Mouse (Mus musculus) ZHBTc4 (cell line): ENCODE data around the gene Mboat1.

Experiments used
- DNase-seq: peaks from one replicate; pipeline ENCODE4 v3.0.0-alpha.2; 2011; ENCODE audit warnings: low read depth, low spot score

Gene Mboat1

DNA sequence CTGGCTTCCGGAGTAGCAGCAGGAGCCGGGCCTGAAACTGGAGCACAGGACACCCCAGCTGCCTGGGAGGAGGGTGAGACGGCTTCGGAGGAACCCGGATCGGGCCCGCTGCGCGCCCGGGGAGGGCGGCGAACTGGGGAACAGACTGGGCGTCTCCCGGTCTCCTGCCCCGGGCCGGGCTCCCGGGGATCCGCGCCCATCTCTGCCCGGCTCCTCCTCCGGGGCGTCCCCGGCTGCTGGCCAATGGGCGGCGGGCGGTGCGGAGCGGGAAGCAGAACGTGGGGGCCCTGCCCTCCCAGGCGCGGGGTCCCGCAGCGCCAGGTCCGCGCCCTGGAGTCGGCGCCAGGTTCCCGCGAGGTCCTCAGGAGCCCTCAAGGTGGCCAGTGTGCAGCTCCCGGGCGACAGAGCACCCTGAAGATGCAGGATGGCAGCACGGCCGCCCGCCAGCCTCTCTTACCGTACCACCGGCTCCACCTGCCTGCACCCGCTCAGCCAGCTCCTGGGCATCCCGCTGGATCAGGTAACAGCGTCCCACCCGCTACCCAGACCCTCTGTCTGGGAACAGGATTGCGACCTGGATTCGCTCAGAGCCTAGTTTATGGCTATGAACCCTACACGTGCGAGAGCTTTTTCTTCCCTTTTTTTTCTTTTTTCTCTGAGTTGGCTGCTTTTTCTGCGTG lies at the start of gene Mboat1:
Gene Mboat1, plus strand, starts transcription at position 247 of the 680 bp plus-strand sequence.
- DNase-seq: peak; percentile 68

DNA sequence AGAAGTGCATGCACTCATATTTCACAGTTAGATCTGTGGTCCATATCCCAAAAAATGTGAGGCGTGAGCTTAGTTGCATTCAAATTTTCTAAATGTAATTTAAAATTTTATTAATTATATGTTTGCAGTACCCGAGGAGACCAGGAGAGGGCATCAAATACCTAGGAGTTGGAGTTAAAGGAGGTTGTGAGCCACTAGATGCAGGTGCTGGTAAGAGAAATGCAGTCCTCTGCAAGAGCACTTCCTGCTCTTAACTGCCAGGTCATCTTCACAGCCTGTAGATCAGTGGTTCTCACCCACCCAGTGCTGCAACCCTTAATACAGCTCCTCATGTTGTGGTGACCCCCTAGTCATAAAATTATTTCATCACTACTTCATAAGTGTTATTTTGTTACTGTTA lies 43.2 kb upstream of the Mboat1 start:
- peak; percentile 30 for DNase-seq

DNA sequence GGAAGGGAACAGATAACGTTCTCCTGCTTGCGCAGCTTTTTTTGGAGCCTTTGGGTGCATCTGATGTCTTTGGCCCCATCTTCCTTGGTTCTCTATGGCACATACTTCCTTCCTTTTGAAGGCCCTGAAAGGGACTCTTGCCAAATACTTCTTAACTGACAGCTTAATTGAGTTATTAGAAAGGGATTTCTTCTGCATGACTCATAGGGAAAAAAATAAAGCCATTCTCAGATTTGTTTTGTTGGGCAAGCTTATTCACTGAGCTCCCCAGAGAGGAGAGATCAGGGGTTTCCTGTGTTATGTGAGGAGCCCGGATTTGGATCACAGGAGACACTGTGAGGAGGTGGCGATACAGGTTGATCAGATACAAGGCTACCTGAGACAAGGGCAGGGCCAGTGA lies 40.4 kb upstream of the Mboat1 start:
- no peak for DNase-seq

DNA sequence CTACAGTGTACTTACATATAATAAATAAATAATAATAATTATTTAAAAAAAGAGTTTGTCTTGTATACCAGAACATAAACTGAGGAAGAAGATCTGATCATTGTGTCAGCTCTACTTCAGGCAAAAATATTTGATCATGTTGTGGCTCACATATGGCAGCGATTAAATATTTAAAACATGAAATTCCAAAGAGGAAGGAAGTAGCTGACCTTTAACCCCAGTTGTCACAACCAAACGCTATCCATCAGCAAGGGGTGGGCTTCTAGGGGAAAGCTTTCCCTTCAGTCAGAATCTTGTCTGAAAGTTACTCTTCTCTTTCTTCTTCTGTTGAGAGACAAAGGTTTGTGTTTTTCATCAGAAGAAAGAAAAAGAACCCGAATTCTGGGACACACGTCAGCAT lies 39.8 kb upstream of the Mboat1 start:
- no peak for DNase-seq

DNA sequence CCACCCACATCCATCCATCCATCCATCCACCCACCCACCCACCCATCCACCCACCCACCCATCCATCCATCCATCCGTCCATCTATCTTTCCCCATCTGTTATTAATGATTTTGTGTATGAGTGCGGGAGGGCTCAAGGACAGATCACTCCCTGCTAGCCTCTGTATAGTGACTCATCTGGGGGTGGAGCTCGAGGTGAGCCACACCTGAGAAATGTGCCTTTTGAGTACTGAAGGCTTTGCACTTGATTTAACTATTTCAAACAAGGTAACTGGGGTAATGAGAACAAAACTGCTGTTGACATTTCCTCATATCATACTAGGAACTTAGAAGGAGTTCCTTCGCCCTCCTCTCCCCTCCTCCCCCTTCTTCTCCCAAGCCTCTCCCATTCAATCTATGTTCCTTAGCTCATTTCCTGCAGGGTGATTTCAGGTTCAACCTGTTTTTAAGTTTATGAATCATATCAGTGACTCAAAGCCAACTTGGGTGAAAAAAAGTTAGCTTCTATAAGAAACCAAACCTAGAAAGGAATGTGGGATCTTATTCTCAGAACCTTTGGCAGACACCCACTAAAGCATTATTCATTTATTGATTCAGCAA lies 27.2 kb upstream of the Mboat1 start:
- no peak for DNase-seq

DNA sequence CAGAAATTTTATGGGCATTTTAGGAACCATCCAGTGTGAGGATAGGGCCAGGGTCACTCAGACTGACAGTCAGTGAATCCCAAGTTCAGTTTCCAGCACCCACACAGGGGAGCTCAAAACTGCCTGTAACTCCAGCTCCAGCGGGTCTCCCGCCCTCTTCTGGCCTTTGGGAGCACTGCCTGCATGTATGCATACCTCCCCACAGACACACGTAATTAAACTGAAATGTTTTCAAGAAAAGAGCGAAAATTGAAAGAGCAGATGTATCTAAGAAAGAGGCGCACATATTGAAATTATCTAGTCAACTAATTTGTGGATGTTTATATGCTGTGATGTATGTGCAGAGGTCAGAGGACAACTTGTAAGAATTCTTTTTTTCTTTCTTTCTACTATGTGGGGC lies 20.5 kb upstream of the Mboat1 start:
- peak; percentile 35 for DNase-seq

DNA sequence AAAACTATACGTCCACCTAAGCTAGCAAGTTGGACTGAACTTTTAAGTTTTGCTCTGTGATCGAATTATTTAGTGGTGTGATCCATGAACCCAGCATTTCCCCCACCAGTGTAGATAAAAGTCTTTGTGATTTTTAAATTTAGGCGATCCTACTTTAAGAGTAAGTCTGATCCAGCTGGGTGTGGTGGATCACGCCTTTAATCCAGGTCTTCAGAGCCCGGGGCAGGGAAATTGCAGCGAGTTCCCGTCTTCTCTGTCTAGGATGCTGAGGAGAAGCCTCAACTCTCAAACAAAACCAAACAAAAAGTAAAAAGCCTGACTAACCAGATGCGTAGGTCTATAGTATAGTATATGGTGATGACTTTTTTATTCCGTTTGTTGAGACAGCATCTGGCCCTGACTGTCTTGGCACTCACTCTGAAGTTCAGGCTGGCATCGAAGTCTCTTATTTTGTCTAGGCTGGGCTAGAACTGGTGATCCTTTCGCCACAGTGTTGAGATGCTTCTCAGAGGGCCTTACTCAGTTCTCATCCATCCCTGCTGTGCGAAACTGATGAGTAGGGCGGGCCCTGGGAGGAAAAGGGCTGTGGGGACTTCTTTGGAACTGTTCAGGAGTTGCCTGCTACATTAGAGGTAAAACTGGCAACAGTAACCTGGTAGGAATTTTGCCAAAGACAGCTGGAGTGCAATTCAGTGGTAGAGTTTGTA lies 787 bp downstream of the Mboat1 start:
- peak; percentile 17 for DNase-seq

DNA sequence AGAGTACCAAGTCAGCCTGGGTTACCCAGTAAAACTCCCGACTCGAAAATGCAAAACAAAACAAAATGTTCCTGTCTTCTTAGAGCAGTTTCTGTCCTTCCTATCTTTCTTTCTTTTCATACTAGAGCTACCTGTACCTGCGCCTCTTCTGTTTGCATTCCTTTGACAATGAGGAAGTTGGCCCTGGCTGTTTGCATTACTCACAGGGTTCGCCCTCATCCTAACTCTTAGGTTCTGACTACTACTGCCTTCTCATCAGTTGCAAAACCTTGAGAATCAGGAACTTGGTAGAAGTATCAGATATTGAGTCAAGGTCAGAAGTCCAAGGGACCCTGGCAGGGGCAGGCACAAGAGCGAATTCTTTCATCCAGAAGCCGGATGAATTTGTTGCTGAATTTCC lies 1.7 kb downstream of the Mboat1 start:
- DNase-seq: no peak

DNA sequence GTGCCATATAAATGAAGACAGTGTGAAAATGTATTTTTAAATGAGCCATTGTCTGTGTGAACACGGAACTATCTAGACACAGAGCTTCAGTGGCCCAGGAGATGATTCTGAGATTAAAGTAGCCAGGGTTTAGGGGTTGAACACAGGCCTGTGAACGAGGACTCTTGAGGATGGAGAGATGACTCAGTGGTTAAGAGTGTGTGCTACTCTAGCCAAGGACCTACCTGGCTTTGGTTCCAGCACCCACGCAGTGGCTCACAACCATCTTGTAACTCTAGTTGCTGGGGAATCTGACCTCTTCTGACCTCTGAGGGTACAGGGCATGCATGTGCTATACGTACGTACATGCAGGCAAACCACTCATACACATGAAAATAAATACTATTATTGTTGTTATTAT lies 3.9 kb downstream of the Mboat1 start:
- no peak for DNase-seq

DNA sequence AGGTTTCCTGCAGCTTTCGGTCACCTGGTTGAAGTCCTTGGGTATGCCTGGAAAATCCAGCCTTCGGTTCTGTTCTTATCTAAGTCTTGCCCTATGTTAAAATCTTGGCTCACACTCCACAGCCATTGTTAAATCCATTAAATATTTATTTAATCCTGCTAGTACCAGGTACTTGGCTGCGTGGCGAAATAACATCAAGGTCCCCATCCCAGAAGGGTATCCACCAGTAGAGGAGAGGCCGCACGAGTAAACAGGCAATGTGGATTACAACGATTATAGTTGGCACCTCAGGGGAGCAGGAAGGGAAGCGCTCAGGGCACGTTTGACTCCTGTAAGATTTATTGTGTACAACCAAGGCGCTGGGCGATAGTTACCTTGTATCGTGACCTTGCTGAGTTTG lies 4.4 kb downstream of the Mboat1 start:
- no peak for DNase-seq

DNA sequence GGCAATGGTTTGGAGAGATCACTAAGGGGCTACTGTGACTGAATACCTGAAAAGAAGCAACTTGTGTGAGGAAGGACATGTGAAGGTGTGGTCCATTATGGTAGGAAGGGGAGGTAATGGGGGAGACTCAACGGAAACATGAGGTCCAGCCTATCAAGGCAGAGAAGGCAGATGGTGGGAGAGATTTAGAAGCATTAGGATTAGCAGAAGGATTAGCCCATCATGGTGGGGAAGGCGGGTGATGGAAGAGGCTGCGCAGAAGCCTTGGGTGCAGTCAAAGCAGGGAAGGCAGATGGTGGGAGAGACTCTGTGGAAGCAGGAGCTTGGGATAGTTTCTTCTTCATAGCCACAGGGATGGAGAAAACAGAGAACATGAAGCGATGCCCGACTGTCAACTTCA lies 5.7 kb downstream of the Mboat1 start:
- DNase-seq: no peak

DNA sequence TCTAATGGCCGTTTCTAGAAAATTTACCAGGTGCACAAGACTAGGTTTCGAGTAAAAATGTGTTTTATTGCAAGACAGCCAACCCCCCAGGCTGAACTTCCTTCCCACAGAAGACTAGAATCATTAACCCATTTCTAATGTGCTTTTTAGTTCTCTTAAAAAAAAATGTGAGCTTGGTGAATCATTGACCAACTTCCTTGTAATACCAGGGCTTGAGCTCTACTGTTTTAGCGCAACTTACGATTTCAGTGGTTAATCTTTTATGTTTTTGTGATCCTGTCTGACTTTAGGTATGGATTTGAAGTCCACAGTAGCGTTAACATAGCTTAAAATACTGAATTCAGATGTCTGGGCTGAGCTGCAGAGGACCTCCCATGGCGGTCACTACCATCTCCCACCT lies 10.2 kb downstream of the Mboat1 start:
- DNase-seq: no peak

DNA sequence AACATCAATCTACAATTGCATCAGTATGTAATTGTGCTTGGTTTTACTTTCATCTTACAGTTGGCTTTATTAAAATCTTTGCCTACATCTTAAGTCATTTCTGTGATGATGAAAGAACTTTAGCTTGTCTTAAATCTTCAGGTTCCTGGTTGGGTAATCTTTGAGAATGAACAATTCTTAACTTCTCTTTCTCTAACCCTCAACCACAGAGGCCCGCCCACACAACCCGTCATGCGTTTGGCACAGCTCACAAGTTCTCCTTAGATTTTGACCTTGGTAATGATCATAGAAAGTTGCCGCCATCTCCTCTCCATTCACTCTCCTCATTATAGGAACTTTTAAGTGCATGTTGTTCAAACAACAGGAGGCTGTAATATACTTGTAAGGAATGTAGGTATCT lies 18.0 kb downstream of the Mboat1 start:
- no peak for DNase-seq

DNA sequence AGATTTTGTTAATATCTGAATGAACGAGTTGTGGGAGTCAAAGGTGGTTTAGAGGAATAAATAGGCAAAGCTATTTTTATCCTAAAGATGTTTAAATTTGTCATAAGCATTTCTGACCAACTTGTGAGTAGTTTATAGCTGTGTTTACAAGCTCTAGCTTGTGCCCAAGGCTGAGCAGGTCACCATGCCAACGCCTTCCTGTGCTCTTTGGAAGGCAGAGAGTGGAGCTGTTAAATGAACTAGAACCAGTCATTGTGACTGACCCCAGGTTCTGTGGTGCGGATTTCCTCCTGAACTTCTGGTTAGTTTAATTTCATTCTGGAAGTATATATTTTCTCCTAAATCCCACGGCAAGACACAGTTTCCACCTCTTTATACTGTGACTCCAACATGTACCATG lies 23.3 kb downstream of the Mboat1 start:
- DNase-seq: no peak

DNA sequence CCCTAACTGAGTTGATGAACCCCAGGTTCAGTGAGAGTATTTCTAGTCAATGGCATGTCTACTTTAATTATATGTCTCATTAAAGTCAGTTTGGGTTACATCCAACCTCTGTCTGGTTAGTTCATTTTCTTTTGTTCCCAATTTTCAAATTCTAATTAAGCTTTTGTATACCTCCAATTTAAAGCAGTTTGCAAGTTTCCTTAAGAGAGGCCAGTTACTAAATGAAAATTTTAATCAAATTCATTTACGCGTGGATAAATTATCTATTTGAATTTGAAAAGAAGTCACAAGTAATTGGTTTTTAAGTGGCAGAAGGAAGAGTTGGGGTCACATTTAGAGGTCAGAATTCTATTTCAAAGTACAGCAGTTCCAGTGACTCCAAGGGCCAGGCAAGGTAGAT lies 27.2 kb downstream of the Mboat1 start:
- no peak for DNase-seq

DNA sequence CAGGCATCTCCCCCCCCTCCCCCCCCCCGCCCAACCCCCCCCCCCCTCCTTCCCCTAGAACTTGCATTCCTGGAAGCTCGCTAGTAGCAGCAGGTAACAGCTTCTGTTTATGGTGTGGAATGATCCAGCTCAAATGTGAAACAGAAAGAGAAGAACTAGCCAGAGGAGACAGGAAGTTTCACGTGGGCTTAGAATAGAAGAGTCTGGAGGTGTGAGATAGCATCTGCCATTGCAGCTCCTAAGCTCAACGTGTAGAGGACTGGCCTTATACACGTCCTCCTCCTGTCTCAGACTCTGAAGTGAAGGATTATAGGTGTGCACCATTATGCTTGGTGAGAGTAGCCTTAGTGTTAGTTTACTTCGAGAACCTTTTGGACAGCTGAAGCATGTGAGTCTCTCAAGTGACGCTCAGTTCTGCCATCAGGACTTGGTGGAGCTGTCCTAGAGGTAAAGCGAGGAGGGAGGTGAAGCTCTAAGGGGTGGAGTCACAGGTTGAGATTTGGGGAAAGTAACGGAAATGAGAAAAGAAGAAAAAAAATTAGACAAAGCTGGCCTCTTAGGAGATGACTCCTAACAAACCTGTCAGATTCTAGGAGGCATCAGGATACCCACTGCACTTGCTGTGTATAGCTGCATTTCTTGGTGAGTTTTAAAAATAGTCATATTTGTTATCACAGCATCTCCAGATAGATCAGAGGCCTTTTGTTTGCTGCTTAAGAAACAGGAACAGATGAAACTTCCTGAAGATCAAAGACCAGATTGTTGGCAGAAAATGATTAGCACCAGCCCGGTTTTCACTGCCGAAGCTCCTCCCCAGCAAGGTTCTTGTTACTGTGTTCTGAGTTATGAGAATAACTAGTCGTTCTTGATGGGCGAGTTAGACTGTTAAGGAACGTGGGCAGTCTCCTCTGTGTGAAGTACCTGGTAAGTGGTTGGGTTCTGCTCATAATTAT lies 30.1 kb downstream of the Mboat1 start:
- no peak for DNase-seq

DNA sequence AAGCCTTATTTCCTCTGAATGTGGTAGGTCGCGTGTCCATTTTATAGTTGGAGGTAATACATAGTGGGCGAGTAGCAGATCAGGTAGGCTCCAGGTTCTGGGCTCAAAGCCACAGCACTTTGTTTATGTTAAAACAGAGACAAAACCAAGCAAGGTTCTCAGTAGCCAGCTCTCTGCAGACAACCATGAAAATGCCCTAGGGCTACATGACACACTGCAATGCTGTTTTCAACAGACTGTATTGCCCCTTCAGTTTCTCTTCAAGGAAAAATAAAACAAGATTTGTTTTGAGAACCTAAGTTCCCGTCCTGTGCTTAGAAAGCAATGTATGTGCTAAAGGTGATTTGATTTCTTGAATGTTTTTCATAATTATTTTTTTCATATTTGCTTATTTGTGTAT lies 31.2 kb downstream of the Mboat1 start:
- DNase-seq: no peak

DNA sequence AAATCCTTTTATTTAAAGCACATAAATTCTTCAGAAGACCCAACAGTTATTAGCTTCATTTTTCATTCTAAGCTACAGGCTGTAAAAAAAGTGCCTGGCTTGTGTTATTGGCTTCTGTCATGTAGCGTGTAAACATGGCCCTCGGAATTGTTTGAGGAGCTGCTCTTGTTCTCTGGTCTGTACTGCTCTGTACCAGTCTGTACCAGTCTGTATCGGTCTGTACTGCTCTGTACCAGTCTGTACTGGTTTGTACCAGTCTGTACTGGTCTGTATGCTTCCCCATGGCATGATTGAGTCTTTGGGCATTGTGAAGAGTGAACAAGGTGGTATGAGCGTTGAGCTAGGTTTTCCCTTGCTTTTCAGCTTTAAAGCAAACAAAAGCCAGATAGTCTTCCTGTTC lies 32.5 kb downstream of the Mboat1 start:
- DNase-seq: no peak

DNA sequence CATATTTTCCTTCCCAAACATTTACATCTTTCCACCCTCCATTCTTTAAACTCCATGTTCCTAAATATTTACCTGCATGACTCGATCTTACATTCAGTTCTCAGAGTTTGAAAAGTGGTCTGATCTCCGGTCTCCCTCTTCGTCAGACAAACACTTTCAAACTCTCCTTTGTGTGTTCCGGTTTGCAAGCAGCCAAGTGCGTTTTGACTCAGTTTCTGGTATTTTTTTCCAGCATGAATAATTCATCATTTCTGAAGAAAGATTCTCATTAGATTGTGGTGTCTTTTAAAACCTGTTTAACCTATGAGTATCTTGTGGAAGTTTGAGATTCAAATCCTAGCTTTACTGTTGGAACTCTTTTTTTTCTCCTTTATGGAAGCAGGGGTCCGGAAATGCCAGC lies 33.8 kb downstream of the Mboat1 start:
- DNase-seq: no peak

DNA sequence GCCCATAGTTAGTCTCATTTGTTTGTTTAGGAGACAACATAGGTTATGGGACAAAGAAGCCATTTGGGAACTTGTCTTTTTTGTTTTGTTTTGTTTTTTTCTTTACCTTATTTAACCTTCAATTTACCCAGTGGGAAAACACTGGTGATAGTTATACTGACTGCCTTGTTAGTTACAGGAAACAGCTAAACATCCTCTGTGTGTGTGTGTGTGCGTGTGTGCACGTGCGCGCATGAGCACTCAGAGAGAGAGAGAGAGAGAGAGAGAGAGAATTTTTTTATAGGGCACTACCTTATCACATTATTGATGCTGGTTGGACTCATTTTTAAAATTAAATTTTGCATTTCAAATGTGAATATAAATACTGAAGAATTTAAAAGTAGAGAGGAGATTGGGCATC lies 38.3 kb downstream of the Mboat1 start:
- DNase-seq: no peak

DNA sequence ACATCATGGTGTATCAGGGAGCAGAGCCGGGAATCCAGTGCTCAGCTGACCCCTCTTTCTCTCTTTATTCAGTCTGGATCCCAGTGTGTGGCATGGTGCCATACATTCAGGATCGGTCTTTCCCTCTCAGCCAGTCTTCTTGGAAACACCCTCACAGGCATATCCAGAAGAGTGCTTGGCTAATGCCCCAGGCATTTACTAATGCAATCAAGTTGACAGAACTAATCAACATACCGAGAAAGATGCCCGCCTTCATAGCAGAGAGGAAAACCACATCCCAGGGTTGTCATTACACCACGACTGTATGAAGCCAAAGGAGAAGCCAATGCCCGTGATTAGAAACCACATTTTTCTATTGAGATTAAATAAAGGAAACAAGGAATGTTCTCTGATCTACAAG lies 41.1 kb downstream of the Mboat1 start:
- DNase-seq: no peak

DNA sequence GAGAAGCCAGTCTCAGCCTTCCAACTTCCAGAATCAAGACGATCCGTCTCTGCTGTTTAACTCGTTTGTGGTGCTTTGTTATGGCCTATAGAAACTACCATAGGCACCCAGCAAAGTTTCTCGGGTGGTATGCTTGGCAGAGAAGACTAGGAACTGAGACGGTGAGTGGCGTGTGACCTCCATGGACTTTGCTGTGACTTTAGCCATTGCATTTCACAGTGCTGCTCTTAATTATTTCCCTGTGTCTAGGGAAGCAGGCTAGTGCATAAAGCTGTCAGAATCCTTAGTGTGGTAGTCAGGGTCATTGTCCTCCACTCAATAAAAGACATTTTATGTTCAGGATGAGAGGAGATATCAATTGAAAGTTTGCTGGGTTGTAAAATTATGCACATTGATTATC lies 49.3 kb downstream of the Mboat1 start:
- no peak for DNase-seq
